Mouse (Mus musculus): ENCODE measurements at regions not wholly inside any gene's neighbourhood (a gene's known extent, or its start where the extent isn't known, plus 50 kb on each side); places are given as distances from the start of the nearest gene placed in this dataset.
A peak's percentile ranks its signal among the peaks of the same experiment; 100 is the strongest.

DNA sequence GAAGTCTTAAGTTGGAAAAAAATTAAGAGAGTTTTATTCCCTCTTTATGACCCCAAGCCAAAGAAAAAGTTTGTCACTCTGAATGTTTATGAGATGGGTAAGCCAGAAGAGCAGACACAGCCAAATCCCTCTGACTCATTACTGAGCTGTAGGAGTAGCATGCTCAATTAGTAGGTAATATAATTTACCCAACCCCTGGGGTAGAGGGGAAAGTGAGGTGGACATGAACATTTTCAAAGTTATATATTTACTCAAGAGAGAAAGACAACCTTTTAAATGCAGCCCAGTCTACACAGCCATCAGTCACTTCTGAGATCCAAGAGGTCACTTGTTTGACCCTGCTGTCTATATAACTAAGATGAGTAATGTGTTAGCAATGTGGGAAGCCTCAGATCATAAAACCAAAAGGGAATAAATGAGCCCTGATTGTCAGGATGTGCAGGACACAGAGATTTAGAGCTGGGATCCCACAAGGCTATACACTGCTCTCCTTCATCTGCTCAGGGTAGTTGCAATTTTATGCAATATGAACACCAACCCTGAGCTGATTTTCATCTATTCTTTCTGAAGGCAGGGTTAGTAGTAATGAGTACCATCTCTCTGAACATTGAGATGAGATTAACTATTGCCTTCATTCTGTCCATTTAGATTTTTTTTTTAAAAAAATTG, 114.7 kb upstream of the Ndp start:
- DNase-seq (ENCODE audit: low spot score) = no peak

DNA sequence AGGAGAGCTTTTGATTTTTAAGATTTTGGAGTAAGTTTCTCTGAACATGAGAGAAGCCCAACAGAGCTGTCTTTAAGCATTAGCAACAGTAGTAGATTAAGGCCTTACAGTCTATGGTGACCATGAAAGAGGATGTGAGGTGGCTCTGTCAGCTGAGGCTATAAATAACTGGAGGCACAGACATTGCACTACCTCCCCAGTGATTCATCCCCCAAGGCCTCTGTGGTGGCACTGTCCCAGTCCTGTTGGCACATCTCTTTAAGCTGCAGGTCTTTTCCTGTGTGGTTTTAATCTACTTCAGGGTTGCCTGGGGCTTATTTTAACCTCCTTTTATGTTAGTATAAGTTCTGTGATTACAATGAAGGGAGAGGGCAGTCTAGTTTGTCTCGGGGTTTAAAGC, 106.2 kb upstream of the Ndp start:
- DNase-seq (ENCODE audit: low spot score) = no peak

DNA sequence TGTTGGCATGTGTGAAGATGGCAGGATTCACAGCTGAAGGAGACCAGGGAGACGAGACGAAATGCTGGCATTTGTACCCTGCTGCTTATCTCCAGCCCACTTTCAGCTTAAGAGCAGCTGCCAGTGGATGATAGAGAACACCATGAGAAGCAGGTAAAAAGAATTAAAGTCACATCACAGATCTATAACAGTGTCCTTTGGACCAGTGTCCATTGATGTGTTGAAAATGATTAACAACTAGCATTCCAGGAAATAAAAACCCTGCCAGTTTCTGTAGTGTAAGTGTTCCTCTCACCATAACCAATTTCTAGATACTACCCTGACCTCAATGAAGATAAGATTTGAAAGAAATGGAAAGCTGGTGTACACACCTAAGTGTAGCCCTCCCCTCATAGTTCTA, 97.6 kb upstream of the Ndp start:
- DNase-seq (ENCODE audit: low spot score) = no peak

DNA sequence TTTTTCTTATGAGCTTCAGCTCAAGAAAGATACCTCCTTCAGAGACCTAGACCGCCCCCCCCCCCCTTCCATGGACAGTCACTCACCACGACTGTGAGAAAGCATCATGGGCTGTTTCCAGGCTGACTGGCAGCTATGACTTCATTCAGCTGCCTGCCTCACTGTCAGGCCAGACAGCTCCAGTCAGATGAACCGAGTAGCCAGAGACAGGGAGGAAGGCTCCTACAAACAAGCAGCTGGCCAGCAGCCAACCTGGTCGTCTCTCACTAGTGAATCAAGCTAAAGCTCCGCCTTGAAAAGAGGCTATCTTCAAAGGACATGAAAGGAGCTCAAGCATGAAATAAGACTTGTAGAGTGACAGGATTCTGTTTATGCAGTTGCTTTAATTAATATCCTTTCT, 87.0 kb upstream of the Ndp start:
- DNase-seq (ENCODE audit: low spot score) = peak; percentile 15
